Mouse (Mus musculus): Measurements from ENCODE around the gene Myo15. TPM values are rescaled to one million over a fixed set of nuclear protein-coding genes. Genes with fewer than 3 reads are reported as not detected.
"Not testable (repeated sequence)": the region's sequence is repeated elsewhere in the genome, so short reads cannot be mapped to it uniquely, and the experiment has no call there.

Myo15 gene
- polyA plus RNA-seq, 1 experiment from 2014 or later: 0.02 TPM

- WGBS: under 1% methylated on average over 93 of the region's 93 CpGs
- peak; percentile 58 for DNase-seq (ENCODE audit: extremely low spot score, low spot score)
- peaks cover 51% of the 10 kb centered on the region for H3K4me1 ChIP-seq
- peaks cover 43% of the 10 kb centered on the region for H3K36me3 ChIP-seq (replicated peaks)
- peak overlapping the region; percentile 99 for H3K4me3 ChIP-seq
- peak overlapping the region; percentile 99 for H3K27ac ChIP-seq
- H3K9me3 ChIP-seq: no peaks in the 10 kb centered on the region
- no peaks in the 10 kb centered on the region for H3K27me3 ChIP-seq (ENCODE audit: poor library complexity, severe bottlenecking)
Measured at GRCm38 (mm10) chr11:60538371-60539281, 69.5 kb downstream of the Myo15 start.

- no peaks in the 10 kb centered on the region for H3K9me3 ChIP-seq
- 5% methylated on average over 2 of the region's 2 CpGs for WGBS
- peak overlapping the region; percentile 99 for H3K4me3 ChIP-seq
- H3K4me1 ChIP-seq: peaks cover 58% of the 10 kb centered on the region
- no peak for DNase-seq (ENCODE audit: extremely low spot score, low spot score)
- H3K36me3 ChIP-seq (replicated peaks): peaks cover 51% of the 10 kb centered on the region
- peak overlapping the region; percentile 99; the same call in 1 of the 2 replicates for H3K27ac ChIP-seq
- H3K27me3 ChIP-seq (ENCODE audit: poor library complexity, severe bottlenecking): no peaks in the 10 kb centered on the region
Measured at GRCm38 (mm10) chr11:60539540-60539939, 70.4 kb downstream of the Myo15 start.

GRCm38 (mm10) chr11:60540002-60540610 lies 71.0 kb downstream of the Myo15 start:
- Histone ChIP-seq H3K9me3 (no peaks in the 10 kb centered on the region), H3K4me1 (peaks cover 61% of the 10 kb centered on the region), H3K27ac (peak overlapping the region; percentile 15; the same call in 1 of the 2 replicates), H3K4me3 (peak overlapping the region; percentile 99), H3K27me3 (ENCODE audit: poor library complexity, severe bottlenecking) (no peaks in the 10 kb centered on the region), H3K36me3 (replicated peaks) (peaks cover 54% of the 10 kb centered on the region)
- WGBS: 30% methylated on average over 4 of the region's 4 CpGs
- no peak for DNase-seq (ENCODE audit: extremely low spot score, low spot score)

- H3K4me1 ChIP-seq: peaks cover 59% of the 10 kb centered on the region
- WGBS: 76% methylated on average over 2 of the region's 2 CpGs
- no peaks in the 10 kb centered on the region for H3K9me3 ChIP-seq
- H3K27ac ChIP-seq: no peak overlapping the region
- no peak for DNase-seq (ENCODE audit: extremely low spot score, low spot score)
- peak overlapping the region; percentile 99 for H3K4me3 ChIP-seq
- H3K27me3 ChIP-seq (ENCODE audit: poor library complexity, severe bottlenecking): no peaks in the 10 kb centered on the region
- H3K36me3 ChIP-seq (replicated peaks): peaks cover 61% of the 10 kb centered on the region
Measured at GRCm38 (mm10) chr11:60540761-60541160, 71.6 kb downstream of the Myo15 start.

GRCm38 (mm10) chr11:60541831-60542230 lies 72.7 kb downstream of the Myo15 start:
- no peaks in the 10 kb centered on the region for H3K9me3 ChIP-seq
- no peaks in the 10 kb centered on the region for H3K27me3 ChIP-seq (ENCODE audit: poor library complexity, severe bottlenecking)
- H3K4me3 ChIP-seq: peak overlapping the region; percentile 24; the same call in 1 of the 2 replicates
- 89% methylated on average over 6 of the region's 6 CpGs for WGBS
- no peak for DNase-seq (ENCODE audit: extremely low spot score, low spot score)
- peaks cover 72% of the 10 kb centered on the region for H3K36me3 ChIP-seq (replicated peaks)
- peaks cover 49% of the 10 kb centered on the region for H3K4me1 ChIP-seq
- no peak overlapping the region for H3K27ac ChIP-seq

GRCm38 (mm10) chr11:60543211-60543610 lies 74.1 kb downstream of the Myo15 start:
- H3K27ac ChIP-seq; H3K4me3 ChIP-seq; H3K9me3 ChIP-seq; H3K27me3 ChIP-seq (ENCODE audit: poor library complexity, severe bottlenecking); DNase-seq (ENCODE audit: extremely low spot score, low spot score): not testable (repeated sequence)
- Histone ChIP-seq H3K36me3 (replicated peaks) (peaks cover 86% of the 10 kb centered on the region), H3K4me1 (peaks cover 49% of the 10 kb centered on the region)
- 90% methylated on average over 5 of the region's 5 CpGs for WGBS

GRCm38 (mm10) chr11:60545433-60545832 lies 76.3 kb downstream of the Myo15 start:
- H3K27me3 ChIP-seq (ENCODE audit: poor library complexity, severe bottlenecking): no peaks in the 10 kb centered on the region
- H3K36me3 ChIP-seq (replicated peaks): peaks cover 95% of the 10 kb centered on the region
- H3K4me3 ChIP-seq: no peak overlapping the region
- no peaks in the 10 kb centered on the region for H3K9me3 ChIP-seq
- no peak for DNase-seq (ENCODE audit: extremely low spot score, low spot score)
- no peak overlapping the region for H3K27ac ChIP-seq
- 93% methylated on average over 4 of the region's 4 CpGs for WGBS
- peaks cover 41% of the 10 kb centered on the region for H3K4me1 ChIP-seq

- Histone ChIP-seq H3K9me3 (no peaks in the 10 kb centered on the region), H3K36me3 (replicated peaks) (peaks cover 97% of the 10 kb centered on the region), H3K27me3 (ENCODE audit: poor library complexity, severe bottlenecking) (no peaks in the 10 kb centered on the region), H3K27ac (no peak overlapping the region), H3K4me1 (peaks cover 16% of the 10 kb centered on the region), H3K4me3 (no peak overlapping the region)
- DNase-seq (ENCODE audit: extremely low spot score, low spot score): no peak
- WGBS: 91% methylated on average over 3 of the region's 3 CpGs
Measured at GRCm38 (mm10) chr11:60548112-60548511, 79.0 kb downstream of the Myo15 start.

- Histone ChIP-seq H3K4me1 (no peaks in the 10 kb centered on the region), H3K9me3 (no peaks in the 10 kb centered on the region), H3K27ac (no peak overlapping the region), H3K36me3 (replicated peaks) (peaks cover 96% of the 10 kb centered on the region), H3K27me3 (ENCODE audit: poor library complexity, severe bottlenecking) (no peaks in the 10 kb centered on the region), H3K4me3 (no peak overlapping the region)
- DNase-seq (ENCODE audit: extremely low spot score, low spot score): no peak
Measured at GRCm38 (mm10) chr11:60553091-60553490, 84.0 kb downstream of the Myo15 start.

- H3K9me3 ChIP-seq: no peaks in the 10 kb centered on the region
- H3K36me3 ChIP-seq (replicated peaks): peaks cover 71% of the 10 kb centered on the region
- H3K4me3 ChIP-seq: no peak overlapping the region
- WGBS: 89% methylated on average over 3 of the region's 3 CpGs
- H3K27me3 ChIP-seq (ENCODE audit: poor library complexity, severe bottlenecking): no peaks in the 10 kb centered on the region
- no peak for DNase-seq (ENCODE audit: extremely low spot score, low spot score)
- H3K4me1 ChIP-seq: no peaks in the 10 kb centered on the region
- no peak overlapping the region for H3K27ac ChIP-seq
Measured at GRCm38 (mm10) chr11:60557675-60558074, 88.5 kb downstream of the Myo15 start.

- peak; percentile 73 for DNase-seq (ENCODE audit: extremely low spot score, low spot score)
- H3K27me3 ChIP-seq (ENCODE audit: poor library complexity, severe bottlenecking): no peaks in the 10 kb centered on the region
- WGBS: 11% methylated on average over 3 of the region's 3 CpGs
- H3K9me3 ChIP-seq: no peaks in the 10 kb centered on the region
- H3K4me1 ChIP-seq: no peaks in the 10 kb centered on the region
- H3K36me3 ChIP-seq (replicated peaks): peaks cover 54% of the 10 kb centered on the region
- H3K4me3 ChIP-seq: no peak overlapping the region
- H3K27ac ChIP-seq: no peak overlapping the region
Measured at GRCm38 (mm10) chr11:60559342-60559741, 90.2 kb downstream of the Myo15 start.

- not testable (repeated sequence) for H3K9me3 ChIP-seq; DNase-seq (ENCODE audit: extremely low spot score, low spot score); H3K4me3 ChIP-seq; H3K27me3 ChIP-seq (ENCODE audit: poor library complexity, severe bottlenecking); H3K4me1 ChIP-seq; H3K27ac ChIP-seq; H3K36me3 ChIP-seq (replicated peaks)
- 82% methylated on average over 11 of the region's 12 CpGs for WGBS
Measured at GRCm38 (mm10) chr11:60574006-60574405, 104.9 kb downstream of the Myo15 start.

Data from forebrain, embryonic 10.5 days (tissue).